Mouse (Mus musculus): Measurements from ENCODE around the gene Egf.

- TF ChIP-seq CTCF (IDR thresholded peaks at IDR 0.05; ENCODE audit: borderline replicate concordance, control insufficient read depth, extremely low read depth, insufficient read depth, low read length, poor library complexity) (no peak), POLR2A (IDR thresholded peaks at IDR 0.05; ENCODE audit: control insufficient read depth, extremely low read depth, insufficient read depth, low read length, poor library complexity) (no peak)
These were observed 104.2 kb downstream of the Egf start for GRCm38 (mm10) chr3:129650931-129651330.
